In genomic region chr10:8618676-8619075, GRCm38 (mm10) we compare ENCODE assay signal across 9 mouse cellular contexts.
"Had no signal": no experiment of that assay in that cellular context is flagged by ENCODE, and none has a peak within 500 bp of the region (broad histone marks: within the 10 kb centered on the region; RNA-seq: fewer than 3 reads in every experiment).

No protein-coding gene starts in this region.

- DNase-seq: kidney, adult 18-20 months; kidney, adult 9 months; kidney, postnatal 14 days; kidney, postnatal 4 days; liver; lung, adult 18-20 months; retina, postnatal 1 day; right cerebral cortex, postnatal 25 days; thymus, postnatal 25 days had no signal
